Mouse (Mus musculus): ENCODE results near the gene Tcap. TPM values are rescaled to one million over a fixed set of nuclear protein-coding genes. Genes with fewer than 3 reads are reported as not detected.
A peak's percentile ranks its signal among the peaks of the same experiment; 100 is the strongest.

Gene Tcap
- polyA plus RNA-seq, 1 experiment from 2014 or later, result 0.40 TPM

DNA sequence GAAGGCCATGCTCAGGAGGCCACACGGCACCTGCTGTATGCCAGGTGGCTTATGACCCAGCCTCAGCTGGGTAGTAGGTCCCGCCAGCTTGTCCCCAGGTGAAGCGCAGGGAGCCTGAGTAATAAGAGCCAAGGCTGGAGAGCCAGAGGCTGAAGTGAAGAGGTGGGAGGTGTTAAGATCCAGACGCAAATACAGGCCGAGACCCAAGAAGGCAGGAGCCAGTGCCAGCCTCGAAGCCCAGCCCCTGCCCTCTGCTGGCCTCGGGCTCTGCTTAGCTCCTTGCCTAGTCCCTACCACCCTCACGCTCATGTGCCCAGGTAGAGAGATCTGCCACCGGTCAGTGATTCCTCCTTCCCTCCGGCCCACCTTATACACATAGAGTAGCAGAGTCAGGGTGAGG is 4.7 kb downstream of the Tcap start:
- DNase-seq (ENCODE audit: low spot score), result no peak
- H3K27ac ChIP-seq, result no peak overlapping the region
- peaks cover 32% of the 10 kb centered on the region for H3K4me1 ChIP-seq

DNA sequence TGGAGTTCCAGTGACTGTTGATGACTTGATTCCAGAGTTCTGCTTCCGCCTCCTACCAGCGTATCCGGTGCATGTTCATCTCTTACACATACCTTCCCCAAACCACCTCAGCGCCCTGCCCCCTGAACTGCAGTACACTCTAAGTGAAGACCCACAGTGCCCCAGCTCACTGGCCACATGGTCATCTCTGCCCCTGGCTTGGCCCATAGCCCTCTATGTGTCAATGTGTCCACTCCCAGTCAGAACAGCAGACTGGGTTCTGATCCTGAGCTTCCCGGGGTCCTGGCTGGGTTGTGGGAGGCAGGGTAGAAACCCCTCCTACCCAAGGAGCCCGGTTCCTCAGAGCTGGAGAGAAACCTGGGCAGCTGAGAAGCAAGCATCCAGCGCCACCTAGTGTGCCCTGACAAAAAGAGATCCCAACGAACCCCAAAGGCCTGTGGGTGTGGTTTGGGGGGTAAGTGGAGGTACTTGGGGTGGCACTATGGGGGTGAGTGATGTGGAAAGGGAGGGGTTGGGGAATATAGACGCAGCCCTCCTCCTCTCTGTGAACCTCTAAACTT is 5.7 kb downstream of the Tcap start:
- Histone ChIP-seq H3K9me3 (replicated peaks) (no peaks in the 10 kb centered on the region), H3K27ac (no peak overlapping the region), H3K36me3 (no peaks in the 10 kb centered on the region; the same call in 1 of the 2 replicates), H3K27me3 (ENCODE audit: low read depth, poor library complexity, severe bottlenecking) (peaks cover 100% of the 10 kb centered on the region), H3K4me1 (peaks cover 35% of the 10 kb centered on the region), H3K4me3 (no peak overlapping the region)
- no peak for DNase-seq (ENCODE audit: low spot score)
- WGBS, result 29% methylated on average over 9 of the region's 9 CpGs

More for the DNA sequence above, 4.7 kb downstream of the Tcap start:
- Histone ChIP-seq H3K27me3 (ENCODE audit: low read depth, poor library complexity, severe bottlenecking) (peaks cover 100% of the 10 kb centered on the region), H3K4me3 (no peak overlapping the region), H3K36me3 (no peaks in the 10 kb centered on the region; the same call in 1 of the 2 replicates), H3K9me3 (replicated peaks) (no peaks in the 10 kb centered on the region)
- 76% methylated on average over 10 of the region's 10 CpGs for WGBS

GRCm38 (mm10) chr11:98390141-98390540 is 6.5 kb downstream of the Tcap start:
- Histone ChIP-seq H3K4me3 (no peak overlapping the region), H3K27ac (no peak overlapping the region), H3K27me3 (ENCODE audit: low read depth, poor library complexity, severe bottlenecking) (peaks cover 94% of the 10 kb centered on the region), H3K9me3 (replicated peaks) (no peaks in the 10 kb centered on the region), H3K36me3 (no peaks in the 10 kb centered on the region; the same call in 1 of the 2 replicates), H3K4me1 (peaks cover 35% of the 10 kb centered on the region)
- no peak for DNase-seq (ENCODE audit: low spot score)
- WGBS, result 68% methylated on average over 12 of the region's 12 CpGs

DNA sequence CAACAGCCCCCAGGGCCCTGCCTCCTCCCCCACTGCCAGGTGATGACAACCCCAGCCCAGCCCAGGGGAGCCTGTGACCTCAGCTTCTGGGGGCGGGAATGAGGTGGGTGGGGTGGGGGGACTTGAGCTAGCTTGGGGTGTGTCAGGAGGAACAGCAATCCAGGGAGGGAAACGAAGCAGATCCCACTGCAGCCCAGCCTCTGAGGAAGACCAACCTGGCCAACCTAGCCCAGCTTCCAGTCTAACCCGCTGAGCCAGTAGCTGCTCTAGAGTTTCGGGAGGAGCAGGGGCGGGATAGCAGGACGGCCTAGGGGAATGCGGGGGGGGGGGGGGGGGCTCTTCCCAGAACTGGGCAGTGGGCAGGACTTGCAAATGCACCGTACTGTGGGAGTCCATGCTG is 8.4 kb downstream of the Tcap start:
- no peak overlapping the region for H3K27ac ChIP-seq
- peaks cover 26% of the 10 kb centered on the region for H3K4me1 ChIP-seq
- peak overlapping the region; percentile 9; the same call in 1 of the 2 replicates for H3K4me3 ChIP-seq
- no peak for DNase-seq (ENCODE audit: low spot score)
- WGBS, result 9% methylated on average over 6 of the region's 8 CpGs
- H3K9me3 ChIP-seq (replicated peaks), result no peaks in the 10 kb centered on the region
- no peaks in the 10 kb centered on the region; the same call in 1 of the 2 replicates for H3K36me3 ChIP-seq
- H3K27me3 ChIP-seq (ENCODE audit: low read depth, poor library complexity, severe bottlenecking), result peaks cover 75% of the 10 kb centered on the region

GRCm38 (mm10) chr11:98392645-98393044 is 9.0 kb downstream of the Tcap start:
- 31% methylated on average over 4 of the region's 4 CpGs for WGBS
- Histone ChIP-seq H3K27ac (peak overlapping the region; percentile 28; the same call in 1 of the 2 replicates), H3K36me3 (no peaks in the 10 kb centered on the region; the same call in 1 of the 2 replicates), H3K4me3 (peak overlapping the region; percentile 9; the same call in 1 of the 2 replicates), H3K4me1 (peaks cover 25% of the 10 kb centered on the region), H3K9me3 (replicated peaks) (no peaks in the 10 kb centered on the region), H3K27me3 (ENCODE audit: low read depth, poor library complexity, severe bottlenecking) (peaks cover 69% of the 10 kb centered on the region)
- no peak for DNase-seq (ENCODE audit: low spot score)

GRCm38 (mm10) chr11:98393317-98393716 is 9.7 kb downstream of the Tcap start:
- H3K9me3 ChIP-seq (replicated peaks), result no peaks in the 10 kb centered on the region
- no peak overlapping the region for H3K27ac ChIP-seq
- H3K36me3 ChIP-seq, result no peaks in the 10 kb centered on the region; the same call in 1 of the 2 replicates
- no peak overlapping the region for H3K4me3 ChIP-seq
- DNase-seq (ENCODE audit: low spot score), result no peak
- H3K27me3 ChIP-seq (ENCODE audit: low read depth, poor library complexity, severe bottlenecking), result peaks cover 63% of the 10 kb centered on the region
- H3K4me1 ChIP-seq, result peaks cover 22% of the 10 kb centered on the region
- WGBS, result 73% methylated on average over 6 of the region's 6 CpGs

DNA sequence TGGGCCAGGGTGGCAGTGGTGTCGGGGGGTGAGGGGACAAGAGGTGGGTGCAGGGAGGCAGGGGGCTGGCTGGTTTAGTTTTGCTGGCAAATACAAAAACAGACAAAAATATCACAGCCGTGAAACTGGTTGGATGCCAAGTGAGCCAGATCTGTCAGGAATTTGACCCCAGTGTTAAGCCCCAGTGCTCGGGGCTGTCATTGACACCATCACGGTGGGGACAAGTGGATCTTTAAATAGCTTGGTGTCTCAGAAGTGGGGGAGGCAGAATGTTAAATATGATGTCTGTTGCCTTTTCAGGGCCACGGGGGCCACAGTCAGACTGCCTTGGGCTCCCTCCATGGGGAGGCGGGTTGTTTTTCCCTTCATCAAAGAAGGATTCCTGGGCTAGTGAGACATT is 10.7 kb downstream of the Tcap start:
- no peak for DNase-seq (ENCODE audit: low spot score)
- 49% methylated on average over 6 of the region's 6 CpGs for WGBS
- H3K27ac ChIP-seq, result no peak overlapping the region
- H3K36me3 ChIP-seq, result no peaks in the 10 kb centered on the region; the same call in 1 of the 2 replicates
- H3K9me3 ChIP-seq (replicated peaks), result no peaks in the 10 kb centered on the region
- H3K27me3 ChIP-seq (ENCODE audit: low read depth, poor library complexity, severe bottlenecking), result peaks cover 53% of the 10 kb centered on the region
- H3K4me3 ChIP-seq, result no peak overlapping the region
- peaks cover 24% of the 10 kb centered on the region for H3K4me1 ChIP-seq

DNA sequence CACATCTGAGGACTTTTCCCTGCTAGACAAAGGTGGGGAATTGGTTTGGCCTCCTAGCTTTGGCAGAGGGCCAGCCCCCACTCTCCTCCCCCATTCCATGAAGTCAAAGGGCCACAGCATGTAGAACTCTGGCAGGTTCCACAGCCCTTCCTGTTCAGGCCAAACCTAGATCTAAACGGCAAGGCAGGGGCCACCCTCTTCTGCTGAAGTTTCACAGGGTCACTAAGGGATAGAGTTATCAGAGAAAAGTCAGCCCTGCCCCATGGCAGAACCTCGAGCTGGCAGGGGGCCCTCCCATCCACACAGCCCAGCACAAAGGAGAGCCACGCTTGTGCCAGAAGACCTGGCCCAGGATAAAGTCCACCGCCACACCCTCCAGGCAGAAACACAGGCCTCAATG is 11.4 kb downstream of the Tcap start:
- Histone ChIP-seq H3K9me3 (replicated peaks) (no peaks in the 10 kb centered on the region), H3K27ac (no peak overlapping the region), H3K4me1 (peaks cover 31% of the 10 kb centered on the region), H3K36me3 (no peaks in the 10 kb centered on the region; the same call in 1 of the 2 replicates), H3K4me3 (no peak overlapping the region), H3K27me3 (ENCODE audit: low read depth, poor library complexity, severe bottlenecking) (peaks cover 45% of the 10 kb centered on the region)
- 60% methylated on average over 4 of the region's 4 CpGs for WGBS
- no peak for DNase-seq (ENCODE audit: low spot score)

DNA sequence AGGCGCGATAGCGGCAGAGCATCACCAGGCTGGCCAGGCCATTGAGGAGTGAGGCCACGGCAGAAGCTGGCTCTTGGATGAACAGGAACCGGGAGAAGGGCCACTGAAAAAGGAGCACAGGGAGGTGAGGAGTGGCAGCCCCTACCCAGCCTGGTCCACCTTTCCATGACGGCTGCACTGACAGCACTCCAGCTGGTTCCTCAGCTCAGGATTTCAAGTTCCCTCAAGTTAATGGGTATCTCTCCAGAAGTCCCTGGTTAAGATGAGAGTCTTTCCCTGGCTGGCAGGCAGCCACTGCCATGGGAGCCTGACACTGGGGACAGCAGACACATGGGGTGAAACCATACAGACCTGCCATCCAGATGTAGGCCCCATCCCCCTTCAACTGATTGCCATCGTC is 14.3 kb downstream of the Tcap start:
- Histone ChIP-seq H3K27me3 (ENCODE audit: low read depth, poor library complexity, severe bottlenecking) (peaks cover 16% of the 10 kb centered on the region; the same call in 1 of the 2 replicates), H3K4me1 (peaks cover 21% of the 10 kb centered on the region), H3K9me3 (replicated peaks) (no peaks in the 10 kb centered on the region), H3K4me3 (no peak overlapping the region), H3K27ac (0 out of 2 replicates have a peak overlapping the region, but pooled peaks have one; percentile 3), H3K36me3 (no peaks in the 10 kb centered on the region; the same call in 1 of the 2 replicates)
- 90% methylated on average over 7 of the region's 7 CpGs for WGBS
- no peak for DNase-seq (ENCODE audit: low spot score)

- no peaks in the 10 kb centered on the region for H3K9me3 ChIP-seq (replicated peaks)
- H3K27ac ChIP-seq, result peak within 1 kb of the TSS; percentile 97
- H3K27me3 ChIP-seq (ENCODE audit: low read depth, poor library complexity, severe bottlenecking), result no peaks in the 10 kb centered on the region
- under 1% methylated on average over 40 of the region's 40 CpGs for WGBS
- no peaks in the 10 kb centered on the region for H3K36me3 ChIP-seq
- peak within 1 kb of the TSS; percentile 83 for H3K4me3 ChIP-seq
- peaks cover 16% of the 10 kb centered on the region for H3K4me1 ChIP-seq
- peak; percentile 92 for DNase-seq (ENCODE audit: low spot score)
These were observed 16.6 kb downstream of the Tcap start, which contains the start of gene Pgap3 for GRCm38 (mm10) chr11:98400161-98400726. Pgap3 (minus strand) TSS chr11:98400490.

DNA sequence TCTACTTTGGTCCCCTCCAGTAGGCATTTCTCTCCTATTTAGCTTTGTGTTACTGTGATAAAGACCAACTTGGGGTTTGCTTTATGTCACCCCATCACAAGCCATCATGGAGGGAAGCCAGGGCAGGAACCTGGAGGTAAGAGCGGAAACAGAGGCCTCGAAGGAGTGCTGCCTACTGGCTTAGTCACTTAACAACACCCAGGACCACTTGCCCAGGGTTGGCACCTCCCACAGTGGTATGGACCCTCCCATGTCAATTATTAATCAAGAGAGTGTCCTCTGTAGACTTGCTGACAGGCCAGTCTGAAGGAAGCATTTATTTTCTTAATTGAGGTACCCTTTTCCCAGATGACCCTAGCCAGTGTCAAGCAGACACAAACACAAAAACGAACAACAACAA is 17.2 kb downstream of the Tcap start:
- Histone ChIP-seq H3K4me1 (peaks cover 16% of the 10 kb centered on the region), H3K9me3 (replicated peaks) (no peaks in the 10 kb centered on the region), H3K36me3 (no peaks in the 10 kb centered on the region), H3K27ac (peak overlapping the region; percentile 97), H3K27me3 (ENCODE audit: low read depth, poor library complexity, severe bottlenecking) (no peaks in the 10 kb centered on the region), H3K4me3 (peak overlapping the region; percentile 83)
- WGBS, result 61% methylated on average over 3 of the region's 3 CpGs
- no peak for DNase-seq (ENCODE audit: low spot score)

DNA sequence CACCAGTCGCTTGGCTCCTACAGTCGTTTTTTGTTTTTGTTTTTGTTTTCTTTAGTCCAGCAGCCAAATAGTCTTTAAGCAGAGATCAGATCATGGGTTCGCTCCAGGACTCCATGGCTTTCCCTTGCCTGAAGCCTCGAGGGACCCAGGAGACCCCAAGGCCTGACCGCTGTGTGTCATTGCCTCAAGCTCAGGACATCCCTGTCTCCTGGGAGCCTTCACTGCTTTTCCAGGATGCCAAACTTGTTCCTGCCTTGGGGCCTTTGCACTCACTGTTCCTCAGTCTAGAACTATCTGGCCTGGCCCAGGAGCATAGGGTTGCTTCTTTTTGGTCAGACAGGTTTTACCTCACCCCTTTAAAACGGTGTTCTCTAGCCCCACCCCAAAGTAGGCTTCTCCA is 23.0 kb downstream of the Tcap start:
- H3K36me3 ChIP-seq, result no peaks in the 10 kb centered on the region
- 76% methylated on average over 6 of the region's 6 CpGs for WGBS
- peaks cover 13% of the 10 kb centered on the region for H3K4me1 ChIP-seq
- H3K27me3 ChIP-seq (ENCODE audit: low read depth, poor library complexity, severe bottlenecking), result peaks cover 18% of the 10 kb centered on the region
- no peak overlapping the region for H3K27ac ChIP-seq
- H3K4me3 ChIP-seq, result no peak overlapping the region
- no peaks in the 10 kb centered on the region for H3K9me3 ChIP-seq (replicated peaks)
- DNase-seq (ENCODE audit: low spot score), result no peak

DNA sequence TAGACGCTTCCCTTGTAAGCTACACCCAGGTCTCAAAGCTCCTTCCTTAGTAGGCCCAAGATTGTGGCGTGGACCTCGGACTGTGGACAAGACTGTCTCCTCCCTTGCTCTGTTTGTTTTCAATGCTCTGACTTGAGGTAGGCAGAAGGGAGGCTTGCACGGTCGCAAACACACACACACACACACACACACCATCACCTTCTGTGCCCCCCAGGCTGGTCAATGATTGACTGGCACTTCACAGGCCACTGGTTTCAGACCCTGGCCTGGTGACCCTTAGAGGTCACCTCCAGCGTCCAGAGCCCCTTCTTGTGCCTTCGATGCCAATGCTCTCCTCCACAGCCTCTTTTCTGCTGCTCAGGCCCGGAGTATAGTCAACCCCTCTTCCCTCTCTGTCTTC is 25.3 kb downstream of the Tcap start:
- Histone ChIP-seq H3K4me3 (peak overlapping the region; percentile 16; the same call in 1 of the 2 replicates), H3K27ac (peak overlapping the region; percentile 73), H3K4me1 (peaks cover 35% of the 10 kb centered on the region), H3K9me3 (replicated peaks) (no peaks in the 10 kb centered on the region), H3K27me3 (ENCODE audit: low read depth, poor library complexity, severe bottlenecking) (peaks cover 21% of the 10 kb centered on the region), H3K36me3 (no peaks in the 10 kb centered on the region)
- 56% methylated on average over 8 of the region's 8 CpGs for WGBS
- DNase-seq (ENCODE audit: low spot score), result no peak

Measured in limb, embryonic 10.5 days (tissue).